Mouse (Mus musculus): ENCODE results near the gene Zbed4.
"Not testable (repeated sequence)": the region's sequence is repeated elsewhere in the genome, so short reads cannot be mapped to it uniquely, and the experiment has no call there.

The Zbed4 gene

GRCm38 (mm10) chr15:88751564-88752402, at the start of gene Zbed4:
TSS of gene Zbed4 (plus strand) at chr15:88751660.
- no peak for DNase-seq (ENCODE audit: low spot score in 2 of 2)

GRCm38 (mm10) chr15:88702501-88702900, 49.0 kb upstream of the Zbed4 start:
- DNase-seq (ENCODE audit: low spot score in 2 of 2) = no peak

- no peak for DNase-seq (ENCODE audit: low spot score in 2 of 2)
Observed at GRCm38 (mm10) chr15:88704284-88704683, 47.2 kb upstream of the Zbed4 start.

- no peak for DNase-seq (ENCODE audit: low spot score in 2 of 2)
Observed at GRCm38 (mm10) chr15:88706320-88706719, 45.1 kb upstream of the Zbed4 start.

- DNase-seq (ENCODE audit: low spot score in 2 of 2) = not testable (repeated sequence)
Observed at GRCm38 (mm10) chr15:88706987-88707386, 44.5 kb upstream of the Zbed4 start.

- no peak for DNase-seq (ENCODE audit: low spot score in 2 of 2)
Observed at GRCm38 (mm10) chr15:88708204-88708603, 43.3 kb upstream of the Zbed4 start.

GRCm38 (mm10) chr15:88708657-88709511, 42.6 kb upstream of the Zbed4 start:
- no peak for DNase-seq (ENCODE audit: low spot score in 2 of 2)

GRCm38 (mm10) chr15:88709878-88710277, 41.6 kb upstream of the Zbed4 start:
- no peak for DNase-seq (ENCODE audit: low spot score in 2 of 2)

GRCm38 (mm10) chr15:88712501-88712900, 39.0 kb upstream of the Zbed4 start:
- no peak for DNase-seq (ENCODE audit: low spot score in 2 of 2)

- no peak for DNase-seq (ENCODE audit: low spot score in 2 of 2)
Observed at GRCm38 (mm10) chr15:88714021-88714589, 37.4 kb upstream of the Zbed4 start.

GRCm38 (mm10) chr15:88716350-88716749, 35.1 kb upstream of the Zbed4 start:
- no peak for DNase-seq (ENCODE audit: low spot score in 2 of 2)

- no peak for DNase-seq (ENCODE audit: low spot score in 2 of 2)
Observed at GRCm38 (mm10) chr15:88717239-88717638, 34.2 kb upstream of the Zbed4 start.

GRCm38 (mm10) chr15:88723205-88723604, 28.3 kb upstream of the Zbed4 start:
- DNase-seq (ENCODE audit: low spot score in 2 of 2) = no peak

- DNase-seq (ENCODE audit: low spot score in 2 of 2) = no peak
Observed at GRCm38 (mm10) chr15:88724311-88724710, 27.1 kb upstream of the Zbed4 start.

- DNase-seq (ENCODE audit: low spot score in 2 of 2) = no peak
Observed at GRCm38 (mm10) chr15:88725036-88725435, 26.4 kb upstream of the Zbed4 start.

- DNase-seq (ENCODE audit: low spot score in 2 of 2) = no peak
Observed at GRCm38 (mm10) chr15:88727204-88727603, 24.3 kb upstream of the Zbed4 start.

- DNase-seq (ENCODE audit: low spot score in 2 of 2) = no peak
Observed at GRCm38 (mm10) chr15:88730717-88731116, 20.7 kb upstream of the Zbed4 start.

GRCm38 (mm10) chr15:88732405-88733020, 18.9 kb upstream of the Zbed4 start:
- no peak for DNase-seq (ENCODE audit: low spot score in 2 of 2)

GRCm38 (mm10) chr15:88733041-88733751, 18.3 kb upstream of the Zbed4 start:
- DNase-seq (ENCODE audit: low spot score in 2 of 2) = peak; percentile 60 to 75

- peak; percentile 78 to 84 for DNase-seq (ENCODE audit: low spot score in 2 of 2)
Observed at GRCm38 (mm10) chr15:88733834-88734571, 17.5 kb upstream of the Zbed4 start, which contains the start of gene Brd1. TSS of gene Brd1 (minus strand) at chr15:88734233.
